Mouse (Mus musculus) CH12.LX (cell line): ENCODE results near the gene Zfpl1.

ENCODE experiments used
- BHLHE40 ChIP-seq: IDR thresholded peaks from 2 replicates; pipeline ENCODE4 v1.6.1; 2011; ENCODE audit warnings: mild to moderate bottlenecking, low read depth, low read length, improper control_type of control experiment
- CTCF ChIP-seq, 2 experiments: IDR thresholded peaks in 1 of 2; conservative IDR thresholded peaks in 1 of 2; 2 replicates each; pipeline ENCODE4 v1.5.1; 2011 to 2012; ENCODE audit warnings: low read depth in 2 of 2, low read length in 2 of 2, improper control_type of control experiment in 1 of 2, inconsistent platforms in 1 of 2, mild to moderate bottlenecking in 1 of 2, moderate library complexity in 1 of 2
- EP300 ChIP-seq: IDR thresholded peaks from 2 replicates; pipeline ENCODE4 v1.6.1; 2011; ENCODE audit warnings: low read length, improper control_type of control experiment
- HCFC1 ChIP-seq: IDR thresholded peaks from 2 replicates; pipeline ENCODE4 v1.6.1; 2012; ENCODE audit warnings: low read depth, mild to moderate bottlenecking, inconsistent platforms, low read length, improper control_type of control experiment
- MEF2A ChIP-seq: IDR thresholded peaks from 2 replicates; pipeline ENCODE4 v1.6.1; 2014; ENCODE audit warnings: low read depth, mild to moderate bottlenecking, inconsistent platforms, low read length, improper control_type of control experiment, borderline replicate concordance
- POLR2A ChIP-seq: IDR thresholded peaks from 2 replicates; pipeline ENCODE4 v1.6.1; 2011; ENCODE audit warnings: low read depth, mild to moderate bottlenecking, improper control_type of control experiment, low read length
- POLR2AphosphoS2 ChIP-seq: IDR thresholded peaks from 2 replicates; pipeline ENCODE4 v1.6.1; 2011; ENCODE audit warnings: low read depth, low read length, improper control_type of control experiment
- TBP ChIP-seq: conservative IDR thresholded peaks from 2 replicates; pipeline ENCODE4 v1.6.1; 2011; ENCODE audit warnings: low read depth, low read length, improper control_type of control experiment
- ZC3H11A ChIP-seq: IDR thresholded peaks from 2 replicates; pipeline ENCODE4 v1.6.1; 2012; ENCODE audit warnings: low read depth, mild to moderate bottlenecking, inconsistent platforms, low read length, improper control_type of control experiment

DNA sequence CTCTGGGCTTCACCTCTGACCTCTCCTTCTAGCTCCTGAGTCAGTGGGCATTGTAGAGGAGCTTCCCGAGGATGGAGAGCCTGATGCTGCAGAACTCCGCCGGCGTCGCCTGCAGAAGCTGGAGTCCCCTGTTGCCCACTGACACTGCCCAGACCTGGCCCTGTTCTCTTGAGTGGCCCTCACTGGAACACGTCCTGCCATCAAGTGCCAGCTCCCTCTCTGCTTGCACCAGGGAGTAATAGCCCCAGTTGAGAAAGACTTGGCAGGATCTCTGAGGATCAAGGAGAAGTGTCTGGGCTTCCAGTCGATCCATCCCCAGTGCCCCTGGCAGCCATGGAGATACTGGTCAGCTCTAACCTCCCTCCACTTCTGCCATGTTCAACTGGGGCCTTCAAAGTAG is 32.2 kb downstream of the Zfpl1 start:
- no peak for TF ChIP-seq MEF2A
- no peak for TF ChIP-seq POLR2A
- no peak for TF ChIP-seq CTCF (conservative IDR thresholded peaks at IDR 0.05 in 1 of 2, IDR thresholded peaks at IDR 0.05 in 1 of 2; ENCODE audit: low read depth in 2 of 2, low read length in 2 of 2)
- TF ChIP-seq EP300 = no peak
- no peak for TF ChIP-seq HCFC1
- no peak for TF ChIP-seq ZC3H11A
- no peak for TF ChIP-seq POLR2AphosphoS2
- no peak for TF ChIP-seq TBP
- no peak for TF ChIP-seq BHLHE40
